Mouse (Mus musculus) thymus, adult 2 months (tissue): ENCODE measurements around the gene Pafah1b1. TPM values are rescaled to one million over a fixed set of nuclear protein-coding genes. Genes with fewer than 3 reads are reported as not detected.

Experiments
- DNase-seq: peaks from one replicate; pipeline ENCODE4 v3.0.0; 2021
- H3K27ac ChIP-seq: fragments of 200-500 bp; 2 replicates; pipeline ENCODE4 v1.5.1; 2012; ENCODE audit warnings: low read length, control low read depth; ENCODE audit not compliant: control insufficient read depth, insufficient read depth
- H3K27me3 ChIP-seq: fragments of 200-500 bp; 2 replicates; pipeline ENCODE4 v1.6.1; 2012; ENCODE audit warnings: mild to moderate bottlenecking, low read length, moderate library complexity, mixed read lengths; ENCODE audit not compliant: control insufficient read depth, insufficient read depth
- H3K36me3 ChIP-seq: fragments of 200-500 bp; 2 replicates; pipeline ENCODE4 v1.6.1; 2012; ENCODE audit warnings: mild to moderate bottlenecking, low read length, moderate library complexity; ENCODE audit not compliant: control insufficient read depth, insufficient read depth
- H3K4me1 ChIP-seq: fragments of 200-500 bp; replicated peaks from 2 replicates; pipeline ENCODE4 v1.6.1; 2012; ENCODE audit warnings: low read length; ENCODE audit not compliant: control insufficient read depth, insufficient read depth
- H3K4me3 ChIP-seq: fragments of 200-500 bp; 2 replicates; pipeline ENCODE4 v1.5.1; 2012; ENCODE audit warnings: mild to moderate bottlenecking, low read length, control low read depth, moderate library complexity; ENCODE audit not compliant: control insufficient read depth, insufficient read depth
- CTCF ChIP-seq: fragments of 200-500 bp; IDR thresholded peaks from 2 replicates; pipeline ENCODE4 v1.5.1; 2012; ENCODE audit warnings: mild to moderate bottlenecking, control low read depth, low read length, moderate library complexity, borderline replicate concordance; ENCODE audit not compliant: control insufficient read depth, poor library complexity, insufficient read depth; ENCODE audit errors: extremely low read depth
- POLR2A ChIP-seq: fragments of 200-500 bp; IDR thresholded peaks from 2 replicates; pipeline ENCODE4 v1.6.1; 2012; ENCODE audit warnings: mild to moderate bottlenecking, low read length, control low read depth, moderate library complexity; ENCODE audit not compliant: control insufficient read depth, poor library complexity, insufficient read depth; ENCODE audit errors: extremely low read depth
- WGBS: fragments of 180-500 bp; shearing (Covaris S2); methylation state at CpG from one replicate; pipeline ENCODE4 v1.1.7; 2018; 5-methylcytosine and 5-hydroxymethylcytosine counted together
- polyA plus RNA-seq: library from polyadenylated mRNA; depleted of rRNA; stranded (reverse); fragments of >200 nt; gene quantifications from 2 replicates; pipeline ENCODE4 v1.2.3, GENCODE M21; 2012

Pafah1b1 gene
- polyA plus RNA-seq, 1 experiment = 27.2 TPM

GRCm38 (mm10) chr11:74768045-74768444 lies 43.6 kb upstream of the Pafah1b1 start:
- 51% methylated on average over 6 of the region's 6 CpGs for WGBS

GRCm38 (mm10) chr11:74767469-74767868 lies 43.0 kb upstream of the Pafah1b1 start:
- WGBS = 98% methylated on average over 4 of the region's 4 CpGs
- Histone ChIP-seq H3K27ac (no peak overlapping the region), H3K27me3 (no peaks in the 10 kb centered on the region), H3K4me3 (no peak overlapping the region), H3K36me3 (no peaks in the 10 kb centered on the region), H3K4me1 (peaks cover 10% of the 10 kb centered on the region)
- DNase-seq = no peak
- TF ChIP-seq POLR2A (no peak), CTCF (no peak)

More at GRCm38 (mm10) chr11:74768045-74768444, 43.6 kb upstream of the Pafah1b1 start:
- no peak overlapping the region for H3K4me3 ChIP-seq
- TF ChIP-seq CTCF (no peak), POLR2A (no peak)
- no peaks in the 10 kb centered on the region for H3K27me3 ChIP-seq
- no peak overlapping the region for H3K27ac ChIP-seq
- H3K4me1 ChIP-seq = peaks cover 10% of the 10 kb centered on the region
- H3K36me3 ChIP-seq = no peaks in the 10 kb centered on the region
- peak; percentile 67 for DNase-seq

GRCm38 (mm10) chr11:74763960-74764625 lies 39.6 kb upstream of the Pafah1b1 start:
- H3K27me3 ChIP-seq = no peaks in the 10 kb centered on the region
- no peaks in the 10 kb centered on the region for H3K36me3 ChIP-seq
- TF ChIP-seq CTCF = no peak
- H3K4me3 ChIP-seq = no peak overlapping the region
- 96% methylated on average over 10 of the region's 10 CpGs for WGBS
- DNase-seq = no peak
- H3K27ac ChIP-seq = no peak overlapping the region
- H3K4me1 ChIP-seq = no peaks in the 10 kb centered on the region

- TF ChIP-seq POLR2A (no peak), CTCF (no peak)
- DNase-seq = no peak
- Histone ChIP-seq H3K4me1 (no peaks in the 10 kb centered on the region), H3K27ac (no peak overlapping the region), H3K4me3 (no peak overlapping the region), H3K27me3 (no peaks in the 10 kb centered on the region), H3K36me3 (no peaks in the 10 kb centered on the region)
- 73% methylated on average over 12 of the region's 12 CpGs for WGBS
Observed at GRCm38 (mm10) chr11:74761011-74761705, 36.7 kb upstream of the Pafah1b1 start.

- no peak for DNase-seq
- H3K27me3 ChIP-seq = no peaks in the 10 kb centered on the region
- TF ChIP-seq POLR2A (no peak), CTCF (no peak)
- WGBS = 91% methylated on average over 2 of the region's 2 CpGs
- no peak overlapping the region for H3K27ac ChIP-seq
- no peak overlapping the region for H3K4me3 ChIP-seq
- no peaks in the 10 kb centered on the region for H3K36me3 ChIP-seq
- H3K4me1 ChIP-seq = no peaks in the 10 kb centered on the region
Observed at GRCm38 (mm10) chr11:74756631-74757030, 32.2 kb upstream of the Pafah1b1 start.

GRCm38 (mm10) chr11:74751352-74752066 lies 27.0 kb upstream of the Pafah1b1 start:
- Histone ChIP-seq H3K27me3 (no peaks in the 10 kb centered on the region), H3K36me3 (no peaks in the 10 kb centered on the region), H3K4me1 (no peaks in the 10 kb centered on the region), H3K4me3 (no peak overlapping the region), H3K27ac (no peak overlapping the region)
- DNase-seq = no peak
- WGBS = 95% methylated on average over 9 of the region's 9 CpGs
- no peak for TF ChIP-seq CTCF
- TF ChIP-seq POLR2A = no peak
